Mouse (Mus musculus): ENCODE data around the gene Mgll. TPM values are rescaled to one million over a fixed set of nuclear protein-coding genes. Genes with fewer than 3 reads are reported as not detected.

The Mgll gene
- total RNA-seq, 2 experiments from 2014 or later, result 113 to 133 TPM

- no peak for DNase-seq
- intact Hi-C loops (cut with DNase I), result no loop called here
Measured at GRCm38 (mm10) chr6:88788219-88788618, 64.0 kb downstream of the Mgll start.

DNA sequence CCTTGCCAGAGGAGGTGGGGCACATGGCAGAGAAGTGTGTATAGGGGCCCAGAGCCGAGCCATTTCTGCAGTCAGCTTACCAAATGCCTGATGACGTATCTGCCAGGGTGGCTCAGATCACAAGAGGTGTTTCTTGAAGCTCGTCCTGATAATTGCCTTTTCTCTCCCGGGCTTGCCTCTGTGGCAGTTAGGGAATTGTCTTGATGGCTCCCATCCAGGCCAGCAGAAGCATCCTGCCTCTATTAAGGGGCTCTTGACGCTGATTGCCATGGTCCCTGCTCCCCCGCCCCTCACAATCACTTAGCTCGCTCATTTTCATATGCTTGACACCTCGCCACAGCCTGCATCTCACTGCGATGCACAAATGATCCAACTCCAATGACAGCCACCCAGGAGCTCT, 67.1 kb downstream of the Mgll start:
- DNase-seq, result no peak
- intact Hi-C loops (cut with DNase I), result no loop called here

- intact Hi-C loops (cut with DNase I), result no loop called here
- peak; percentile 41 to 52 for DNase-seq
Measured at GRCm38 (mm10) chr6:88792147-88792691, 68.0 kb downstream of the Mgll start.

DNA sequence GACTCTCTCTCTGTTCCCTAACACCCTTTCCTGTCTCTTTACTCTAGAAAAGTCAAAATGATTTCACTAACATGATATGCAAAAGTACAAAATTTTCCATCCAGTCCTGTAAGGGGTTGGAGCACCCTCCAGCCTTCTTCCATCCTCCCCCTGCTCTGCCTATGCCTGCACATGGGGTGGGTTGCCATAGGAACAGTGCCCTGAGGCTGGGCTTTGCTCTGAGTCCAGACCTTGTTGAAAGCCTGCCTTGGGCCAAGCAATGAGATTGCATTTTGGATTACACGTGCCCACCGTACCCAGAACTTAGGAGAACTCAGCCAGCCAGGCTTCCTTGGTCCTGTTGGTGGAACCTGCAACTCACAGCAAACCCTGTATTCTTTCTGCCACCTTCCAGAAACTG, 69.0 kb downstream of the Mgll start:
- intact Hi-C loops (cut with DNase I), result no loop called here

GRCm38 (mm10) chr6:88793872-88794271, 69.7 kb downstream of the Mgll start:
- no peak for DNase-seq
- intact Hi-C loops (cut with DNase I), result loop anchor here (2.0 kb wide), 1 partner anchor 15 kb away; no protein-coding TSS in a partner anchor

More for the DNA sequence above, 69.0 kb downstream of the Mgll start:
- no peak for DNase-seq

- DNase-seq, result no peak
- intact Hi-C loops (cut with DNase I), result loop anchor here (2.0 kb wide), 1 partner anchor 14 kb away; no protein-coding TSS in a partner anchor
Measured at GRCm38 (mm10) chr6:88794561-88794971, 70.4 kb downstream of the Mgll start.

GRCm38 (mm10) chr6:88800191-88800590, 76.0 kb downstream of the Mgll start:
- intact Hi-C loops (cut with DNase I), result no loop called here
- DNase-seq, result no peak

DNA sequence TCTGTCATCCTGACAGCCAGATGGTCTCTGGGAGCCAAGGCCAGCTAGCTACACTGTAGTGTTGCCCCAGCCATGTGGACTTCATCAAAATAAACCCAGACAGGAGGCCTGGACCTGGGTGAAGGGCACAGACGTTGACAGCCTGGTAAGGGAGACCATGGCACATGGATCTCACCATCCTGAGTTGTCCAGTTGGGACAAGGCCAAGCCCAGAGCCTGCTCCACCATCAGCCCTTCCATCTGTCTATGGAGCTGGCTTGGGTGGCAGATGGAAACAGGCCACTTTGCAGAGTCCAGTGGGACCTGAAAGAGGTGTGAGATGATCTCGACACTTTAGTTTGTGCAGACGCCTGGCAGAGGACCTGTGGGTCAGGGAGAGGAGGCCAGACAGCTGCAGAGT, 76.5 kb downstream of the Mgll start:
- DNase-seq, result no peak
- intact Hi-C loops (cut with DNase I), result no loop called here

- intact Hi-C loops (cut with DNase I), result no loop called here
- no peak for DNase-seq
Measured at GRCm38 (mm10) chr6:88803051-88803450, 78.8 kb downstream of the Mgll start.

GRCm38 (mm10) chr6:88803957-88804695, 79.9 kb downstream of the Mgll start:
- intact Hi-C loops (cut with DNase I), result no loop called here

DNA sequence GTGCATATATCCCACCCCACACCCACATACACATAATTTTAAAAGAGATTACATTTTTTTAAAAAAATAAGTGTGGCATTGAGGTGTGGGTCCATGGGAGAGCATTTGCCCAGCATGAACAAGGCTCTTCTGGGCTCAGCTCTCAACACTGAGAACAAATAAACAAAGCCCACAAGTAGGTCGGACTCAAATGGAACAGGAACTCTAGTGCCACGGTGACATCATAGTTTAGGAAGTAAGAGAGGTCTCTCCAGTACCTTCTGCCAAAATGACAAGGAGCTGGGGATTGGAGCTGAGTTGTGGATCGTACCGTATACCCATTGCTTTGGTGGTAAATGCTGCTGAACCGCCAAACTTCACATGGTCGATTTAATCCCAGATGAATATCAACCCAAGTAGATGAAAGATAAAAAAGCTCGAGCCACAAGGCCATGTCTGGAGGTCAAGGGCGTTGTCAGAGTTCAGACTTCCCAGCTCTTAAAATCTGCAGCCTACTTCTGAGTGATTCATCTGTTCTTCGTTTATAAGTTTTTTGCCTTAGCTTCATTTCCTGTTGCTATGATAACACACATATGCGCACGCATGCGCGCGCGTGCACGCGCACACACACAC, 80.9 kb downstream of the Mgll start:
- no peak for DNase-seq
- intact Hi-C loops (cut with DNase I), result no loop called here

More at GRCm38 (mm10) chr6:88803957-88804695, 79.9 kb downstream of the Mgll start:
- DNase-seq, result no peak

- intact Hi-C loops (cut with DNase I), result loop anchor here (2.0 kb wide), 2 partner anchors 15 to 83 kb away; no protein-coding TSS in a partner anchor
- no peak for DNase-seq
Measured at GRCm38 (mm10) chr6:88809091-88810037, 85.2 kb downstream of the Mgll start.

- intact Hi-C loops (cut with DNase I), result no loop called here
Measured at GRCm38 (mm10) chr6:88810291-88810690, 86.1 kb downstream of the Mgll start.

GRCm38 (mm10) chr6:88811396-88811795, 87.2 kb downstream of the Mgll start:
- no peak for DNase-seq
- intact Hi-C loops (cut with DNase I), result no loop called here

More at GRCm38 (mm10) chr6:88810291-88810690, 86.1 kb downstream of the Mgll start:
- DNase-seq, result no peak

GRCm38 (mm10) chr6:88811880-88812400, 87.7 kb downstream of the Mgll start:
- intact Hi-C loops (cut with DNase I), result loop anchor here (2.0 kb wide), 1 partner anchor 53 kb away; no protein-coding TSS in a partner anchor
- DNase-seq, result no peak

DNA sequence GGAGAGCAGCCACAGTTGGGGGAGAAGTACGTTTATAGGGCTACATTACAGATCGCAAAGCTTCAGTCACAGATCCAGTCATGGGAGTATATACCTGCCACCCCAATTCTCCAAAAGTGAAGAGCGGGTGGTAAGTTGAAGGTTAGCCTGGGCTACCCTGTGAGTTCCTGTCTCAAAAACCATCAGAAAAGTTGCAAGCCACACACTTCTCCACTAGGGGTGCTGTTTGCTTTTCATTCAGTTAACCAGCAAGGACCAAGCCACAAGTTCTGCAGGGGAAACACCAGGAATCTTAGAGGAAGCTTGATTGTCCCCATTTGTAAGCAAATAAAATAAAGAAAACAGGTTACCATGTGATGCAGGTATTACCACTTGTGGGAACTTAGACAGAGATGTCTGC, 88.7 kb downstream of the Mgll start:
- peak in 1 of 2 experiments; percentile 47 for DNase-seq
- intact Hi-C loops (cut with DNase I), result loop anchor here (2.0 kb wide), 1 partner anchor 54 kb away; no protein-coding TSS in a partner anchor

DNA sequence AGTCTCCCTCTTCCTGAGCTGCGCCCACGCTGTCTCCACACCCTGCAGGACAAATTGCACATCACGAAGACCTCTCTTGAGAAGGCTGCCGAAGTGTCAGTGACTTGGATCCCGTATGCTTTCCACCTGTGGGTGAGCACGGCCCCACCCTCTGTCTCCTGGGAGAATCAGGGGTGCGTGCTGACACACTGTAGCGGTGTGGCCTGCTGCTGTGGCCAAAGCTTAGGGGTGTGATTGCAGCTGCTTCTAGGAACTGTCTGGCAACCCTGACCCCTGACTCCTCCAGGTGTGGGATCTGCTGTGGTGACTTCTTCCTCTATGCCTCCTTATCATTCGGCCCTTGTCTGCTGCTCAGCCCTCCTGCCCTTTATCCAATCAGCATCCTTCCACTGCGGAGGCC, 89.6 kb downstream of the Mgll start:
- intact Hi-C loops (cut with DNase I), result loop anchor here (2.0 kb wide), 1 partner anchor 55 kb away; no protein-coding TSS in a partner anchor
- DNase-seq, result no peak

DNA sequence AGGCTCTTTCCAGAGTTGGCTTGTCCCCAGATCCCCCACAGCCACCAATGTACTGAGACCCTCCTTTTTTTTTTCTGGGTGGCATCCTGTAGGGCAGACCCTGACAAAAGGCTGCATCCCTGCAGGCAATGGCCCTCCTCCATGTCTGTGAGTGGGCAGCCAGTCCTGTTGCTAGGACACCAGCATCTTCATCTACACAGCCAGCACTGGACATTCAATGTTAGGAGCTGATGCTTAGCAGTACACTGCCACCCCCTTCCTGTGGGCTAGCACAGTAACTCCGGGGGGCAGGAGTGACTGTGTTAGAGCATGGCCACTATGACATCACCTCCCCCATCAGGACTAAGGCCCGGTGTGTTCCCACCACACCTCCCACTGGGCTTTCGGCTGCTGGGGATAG, 90.8 kb downstream of the Mgll start:
- DNase-seq, result no peak
- intact Hi-C loops (cut with DNase I), result no loop called here

GRCm38 (mm10) chr6:88815489-88815888, 91.3 kb downstream of the Mgll start:
- intact Hi-C loops (cut with DNase I), result no loop called here

GRCm38 (mm10) chr6:88816913-88817312, 92.7 kb downstream of the Mgll start:
- no peak for DNase-seq
- intact Hi-C loops (cut with DNase I), result no loop called here

More at GRCm38 (mm10) chr6:88815489-88815888, 91.3 kb downstream of the Mgll start:
- no peak for DNase-seq

Measured in heart, postnatal 36 days (tissue).